Mouse (Mus musculus) kidney, adult 10 weeks (tissue): ENCODE results near the gene Ulk1. TPM values are rescaled to one million over a fixed set of nuclear protein-coding genes. Genes with fewer than 3 reads are reported as not detected.

Source experiments
- polyA plus RNA-seq: library from polyadenylated mRNA; stranded (reverse); fragments of 350-450 nt; fragmentation: Illumina TruSeq; extraction: RNeasy Lipid Tissue Mini Kit (QIAGEN cat#74804); gene quantifications from one replicate; pipeline ENCODE4 v1.2.3, GENCODE M21; 2014; ENCODE audit warnings: low read depth, low replicate concordance

Ulk1 gene
- polyA plus RNA-seq, result 8.3 TPM

GRCm38 (mm10) chr5:110809667-110810325 is at the start of gene Ulk1:
Ulk1 (minus strand) TSS chr5:110810097.

GRCm38 (mm10) chr5:110839678-110840365 is 29.9 kb upstream of the Ulk1 start, which contains the start of the genes Hscb and Chek2:
Hscb (minus strand) TSS chr5:110839777.
Chek2 (plus strand) TSS chr5:110839979.

GRCm38 (mm10) chr5:110779998-110780760 is 29.7 kb downstream of the Ulk1 start, which contains the start of gene Pus1:
Pus1 (minus strand) TSS chr5:110780659.

GRCm38 (mm10) chr5:110770448-110771158 is 39.3 kb downstream of the Ulk1 start, which contains the start of gene Ep400:
Ep400 (minus strand) TSS chr5:110770717.

Other genes with a start within 250 kb of the Ulk1 start
- 1.7 TPM for gene Noc4l, start 156.7 kb downstream of the Ulk1 start, polyA plus RNA-seq
- gene Ddx51, start 156.6 kb downstream of the Ulk1 start, polyA plus RNA-seq, result 3.6 TPM
- 10.2 TPM for gene Ep400, start 39.4 kb downstream of the Ulk1 start, polyA plus RNA-seq
- not detected for gene Pus1, start 29.4 kb downstream of the Ulk1 start, polyA plus RNA-seq
- gene Hscb, start 29.7 kb upstream of the Ulk1 start, polyA plus RNA-seq, result 65.1 TPM
- 9.4 TPM for gene Chek2, start 29.9 kb upstream of the Ulk1 start, polyA plus RNA-seq
- gene Ttc28, start 69.7 kb upstream of the Ulk1 start, polyA plus RNA-seq, result 1.8 TPM